Mouse (Mus musculus) olfactory bulb, adult 2 months (tissue): Measurements from ENCODE around the gene Ell3.

Source experiments
- CTCF ChIP-seq: fragments of 200-500 bp; IDR thresholded peaks from 2 replicates; pipeline ENCODE4 v1.5.1; 2012; ENCODE audit warnings: low read depth, mild to moderate bottlenecking, low read length, moderate library complexity; ENCODE audit not compliant: insufficient read depth
- POLR2A ChIP-seq: fragments of 200-500 bp; IDR thresholded peaks from 2 replicates; pipeline ENCODE4 v1.6.1; 2012; ENCODE audit warnings: mild to moderate bottlenecking, low read depth, low read length, moderate library complexity; ENCODE audit not compliant: insufficient read depth

DNA sequence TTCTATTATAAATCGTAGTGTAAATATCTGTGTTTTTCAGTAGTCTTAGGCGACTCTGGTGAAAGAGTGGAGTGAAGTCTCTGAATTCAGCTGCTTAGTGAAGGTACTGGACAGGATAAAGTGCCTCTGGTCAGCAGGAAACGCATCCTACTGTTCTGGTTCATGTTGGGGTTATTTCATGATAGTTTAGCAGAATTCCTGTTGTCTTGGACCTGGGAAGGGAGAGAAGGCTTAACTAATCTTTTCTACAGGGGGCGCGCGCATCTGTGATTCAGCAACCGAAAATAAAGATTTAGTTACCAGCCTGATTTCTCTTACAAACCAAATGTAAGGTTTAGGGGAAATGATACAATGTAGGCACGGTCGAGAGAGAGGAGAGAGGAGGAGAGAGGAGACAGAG, 4.1 kb upstream of the Ell3 start:
- TF ChIP-seq POLR2A, result no peak
- no peak for TF ChIP-seq CTCF
